Mouse (Mus musculus) neural tube, embryonic 11.5 days (tissue): ENCODE results near the gene Myo3b. TPM values are rescaled to one million over a fixed set of nuclear protein-coding genes. Genes with fewer than 3 reads are reported as not detected.

Experiments used
- ATAC-seq: fragments of 200-750 bp; cut with Nextera tagmentation; 2 replicates; pipeline ENCODE4 v1.8.0; 2017; ENCODE audit warnings: moderate number of reproducible peaks, mild to moderate bottlenecking, moderate TSS enrichment, moderate library complexity; ENCODE audit not compliant: insufficient read depth, low FRiP score, low TSS enrichment
- DNase-seq: peaks from one replicate; pipeline ENCODE4 v3.0.0-alpha.2; 2015; ENCODE audit warnings: low spot score
- H3K27ac ChIP-seq: fragments of 300-500 bp; sonication (generic); 2 replicates; pipeline ENCODE4 v1.5.1; 2014; ENCODE audit warnings: low read depth, mild to moderate bottlenecking, low read length
- H3K27me3 ChIP-seq: fragments of 300-500 bp; sonication (generic); 2 replicates; pipeline ENCODE4 v1.6.1; 2014; ENCODE audit warnings: mild to moderate bottlenecking, low read length, mixed read lengths; ENCODE audit not compliant: control insufficient read depth, insufficient read depth
- H3K36me3 ChIP-seq: fragments of 300-500 bp; sonication (generic); 2 replicates; pipeline ENCODE4 v1.6.1; 2014; ENCODE audit warnings: mild to moderate bottlenecking, low read length, moderate library complexity, mixed read lengths; ENCODE audit not compliant: control insufficient read depth, insufficient read depth
- H3K4me1 ChIP-seq: fragments of 300-500 bp; sonication (generic); 2 replicates; pipeline ENCODE4 v1.6.1; 2014; ENCODE audit warnings: low read length, mixed read lengths; ENCODE audit not compliant: control insufficient read depth, insufficient read depth
- H3K4me2 ChIP-seq: fragments of 300-500 bp; sonication (generic); 2 replicates; pipeline ENCODE4 v1.6.1; 2014; ENCODE audit warnings: low read depth, mild to moderate bottlenecking, moderate library complexity
- H3K4me3 ChIP-seq: fragments of 300-500 bp; sonication (generic); 2 replicates; pipeline ENCODE4 v1.5.1; 2014; ENCODE audit warnings: low read depth, low read length
- H3K9ac ChIP-seq: fragments of 300-500 bp; sonication (generic); 2 replicates; pipeline ENCODE4 v1.6.1; 2014; ENCODE audit warnings: mild to moderate bottlenecking, low read length
- H3K9me3 ChIP-seq: fragments of 300-500 bp; sonication (generic); 2 replicates; pipeline ENCODE4 v1.6.1; 2016; ENCODE audit warnings: low read length; ENCODE audit not compliant: control insufficient read depth
- WGBS: fragments of 180-500 bp; shearing (Covaris S2); extraction: QIAGEN DNeasy Blood & Tissue Kit; methylation state at CpG from one replicate; pipeline ENCODE4 v1.1.7; 2014; 5-methylcytosine and 5-hydroxymethylcytosine counted together
- polyA plus RNA-seq: library from polyadenylated mRNA; unstranded; fragments of >200 nt; fragmentation: Nextera tagmentation; extraction: Ambion mirVana; gene quantifications from 2 replicates; pipeline ENCODE4 v1.2.1, GENCODE M21; 2014

Gene Myo3b
- polyA plus RNA-seq, 1 experiment from 2014 or later: 0.04 TPM

- Histone ChIP-seq H3K4me3 (no peak overlapping the region), H3K9me3 (no peaks in the 10 kb centered on the region), H3K36me3 (no peaks in the 10 kb centered on the region), H3K9ac (no peak overlapping the region), H3K4me1 (no peaks in the 10 kb centered on the region), H3K27ac (no peak overlapping the region), H3K27me3 (no peaks in the 10 kb centered on the region), H3K4me2 (no peak overlapping the region)
- no peak for DNase-seq
- ATAC-seq: no peak
- WGBS: 40% methylated on average over 7 of the region's 7 CpGs
Observed at GRCm38 (mm10) chr2:70337208-70337611, 298.3 kb downstream of the Myo3b start.

GRCm38 (mm10) chr2:70337869-70338268, 298.9 kb downstream of the Myo3b start:
- DNase-seq: no peak
- no peak overlapping the region for H3K4me2 ChIP-seq
- H3K4me3 ChIP-seq: no peak overlapping the region

GRCm38 (mm10) chr2:70339061-70339460, 300.1 kb downstream of the Myo3b start:
- WGBS: 79% methylated on average over 7 of the region's 7 CpGs
- ATAC-seq: no peak

More at GRCm38 (mm10) chr2:70337869-70338268, 298.9 kb downstream of the Myo3b start:
- no peaks in the 10 kb centered on the region for H3K27me3 ChIP-seq
- no peak overlapping the region for H3K27ac ChIP-seq
- no peak overlapping the region; the same call in 1 of the 2 replicates for H3K9ac ChIP-seq
- WGBS: 52% methylated on average over 9 of the region's 9 CpGs
- H3K36me3 ChIP-seq: no peaks in the 10 kb centered on the region
- no peaks in the 10 kb centered on the region for H3K9me3 ChIP-seq
- H3K4me1 ChIP-seq: no peaks in the 10 kb centered on the region
- no peak for ATAC-seq

GRCm38 (mm10) chr2:70339501-70339900, 300.6 kb downstream of the Myo3b start:
- H3K4me3 ChIP-seq: no peak overlapping the region
- H3K4me2 ChIP-seq: no peak overlapping the region
- ATAC-seq (no peak), DNase-seq (no peak)
- H3K36me3 ChIP-seq: no peaks in the 10 kb centered on the region
- 85% methylated on average over 6 of the region's 6 CpGs for WGBS
- no peak overlapping the region for H3K27ac ChIP-seq
- H3K9me3 ChIP-seq: no peaks in the 10 kb centered on the region
- no peak overlapping the region for H3K9ac ChIP-seq
- H3K27me3 ChIP-seq: no peaks in the 10 kb centered on the region
- H3K4me1 ChIP-seq: no peaks in the 10 kb centered on the region

More at GRCm38 (mm10) chr2:70339061-70339460, 300.1 kb downstream of the Myo3b start:
- Histone ChIP-seq H3K9me3 (no peaks in the 10 kb centered on the region), H3K4me3 (no peak overlapping the region), H3K36me3 (no peaks in the 10 kb centered on the region), H3K4me2 (no peak overlapping the region), H3K9ac (no peak overlapping the region), H3K27me3 (no peaks in the 10 kb centered on the region), H3K4me1 (no peaks in the 10 kb centered on the region), H3K27ac (no peak overlapping the region)
- DNase-seq: no peak

- no peak overlapping the region for H3K4me2 ChIP-seq
- H3K9me3 ChIP-seq: no peaks in the 10 kb centered on the region
- DNase-seq (no peak), ATAC-seq (no peak)
- 89% methylated on average over 8 of the region's 8 CpGs for WGBS
- no peaks in the 10 kb centered on the region for H3K4me1 ChIP-seq
- no peak overlapping the region for H3K9ac ChIP-seq
- H3K4me3 ChIP-seq: no peak overlapping the region
- no peaks in the 10 kb centered on the region for H3K27me3 ChIP-seq
- no peaks in the 10 kb centered on the region for H3K36me3 ChIP-seq
- no peak overlapping the region for H3K27ac ChIP-seq
Observed at GRCm38 (mm10) chr2:70340224-70340623, 301.3 kb downstream of the Myo3b start.

GRCm38 (mm10) chr2:70345126-70345525, 306.2 kb downstream of the Myo3b start:
- Histone ChIP-seq H3K27me3 (no peaks in the 10 kb centered on the region), H3K9me3 (no peaks in the 10 kb centered on the region), H3K27ac (no peak overlapping the region), H3K4me2 (no peak overlapping the region), H3K4me3 (no peak overlapping the region), H3K9ac (no peak overlapping the region), H3K36me3 (no peaks in the 10 kb centered on the region), H3K4me1 (no peaks in the 10 kb centered on the region)
- DNase-seq: no peak
- no peak for ATAC-seq
- WGBS: 63% methylated on average over 8 of the region's 8 CpGs

- no peaks in the 10 kb centered on the region for H3K27me3 ChIP-seq
- DNase-seq (no peak), ATAC-seq (no peak)
- WGBS: 57% methylated on average over 1 of the region's 1 CpGs
- no peak overlapping the region for H3K9ac ChIP-seq
- H3K4me3 ChIP-seq: no peak overlapping the region
- no peaks in the 10 kb centered on the region for H3K4me1 ChIP-seq
- no peaks in the 10 kb centered on the region for H3K36me3 ChIP-seq
- no peak overlapping the region for H3K4me2 ChIP-seq
- H3K27ac ChIP-seq: no peak overlapping the region
- H3K9me3 ChIP-seq: no peaks in the 10 kb centered on the region
Observed at GRCm38 (mm10) chr2:70347511-70347910, 308.6 kb downstream of the Myo3b start.

GRCm38 (mm10) chr2:70348793-70349553, 310.0 kb downstream of the Myo3b start:
- Histone ChIP-seq H3K4me2 (no peak overlapping the region), H3K9me3 (no peaks in the 10 kb centered on the region), H3K4me1 (no peaks in the 10 kb centered on the region), H3K9ac (no peak overlapping the region), H3K4me3 (no peak overlapping the region), H3K27me3 (no peaks in the 10 kb centered on the region), H3K36me3 (no peaks in the 10 kb centered on the region), H3K27ac (no peak overlapping the region)
- WGBS: 69% methylated on average over 11 of the region's 11 CpGs
- DNase-seq (no peak), ATAC-seq (no peak)

GRCm38 (mm10) chr2:70352435-70353165, 313.7 kb downstream of the Myo3b start:
- H3K36me3 ChIP-seq: no peaks in the 10 kb centered on the region
- H3K27me3 ChIP-seq: no peaks in the 10 kb centered on the region
- no peaks in the 10 kb centered on the region for H3K9me3 ChIP-seq
- no peak overlapping the region for H3K9ac ChIP-seq
- H3K4me1 ChIP-seq: no peaks in the 10 kb centered on the region
- no peak for DNase-seq
- H3K4me3 ChIP-seq: no peak overlapping the region
- ATAC-seq: no peak
- H3K27ac ChIP-seq: no peak overlapping the region
- 79% methylated on average over 10 of the region's 10 CpGs for WGBS
- no peak overlapping the region for H3K4me2 ChIP-seq
